Mouse (Mus musculus): ENCODE data around the gene Gm13124. TPM values are rescaled to one million over a fixed set of nuclear protein-coding genes. Genes with fewer than 3 reads are reported as not detected.

The Gm13124 gene
- polyA plus RNA-seq, 1 experiment from 2014 or later, result not detected

DNA sequence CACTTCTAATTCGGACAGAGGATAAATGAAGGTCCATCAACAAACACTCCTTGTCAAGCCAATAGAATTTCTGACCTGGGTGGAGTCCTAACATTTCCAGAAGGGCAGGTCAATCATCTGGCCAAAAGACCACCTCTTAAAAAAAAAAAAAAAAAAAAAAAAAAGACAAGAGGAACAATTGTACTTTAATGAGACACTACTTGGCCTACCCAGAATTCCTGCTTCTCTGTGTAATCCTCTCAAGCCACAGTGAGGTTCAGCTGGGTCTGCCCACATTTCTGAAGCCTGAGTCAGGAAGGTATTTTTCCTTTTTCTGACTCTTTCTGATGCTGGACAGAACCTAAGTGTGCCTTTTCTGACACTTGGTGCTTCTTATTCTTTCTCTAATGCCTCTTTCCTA lies 20.2 kb downstream of the Gm13124 start:
- Histone ChIP-seq H3K27ac (ENCODE audit: low read length) (no peak overlapping the region), H3K36me3 (ENCODE audit: control insufficient read depth, insufficient read depth) (no peaks in the 10 kb centered on the region), H3K4me1 (ENCODE audit: control insufficient read depth, low read depth, low read length) (no peaks in the 10 kb centered on the region), H3K9ac (ENCODE audit: low read depth, low read length) (no peak overlapping the region), H3K4me2 (ENCODE audit: low read depth, low read length) (no peak overlapping the region), H3K27me3 (ENCODE audit: control insufficient read depth, insufficient read depth, low read depth, low read length) (no peaks in the 10 kb centered on the region), H3K4me3 (ENCODE audit: low read depth, low read length) (no peak overlapping the region), H3K9me3 (replicated peaks; ENCODE audit: control insufficient read depth, low read length) (peaks cover 2% of the 10 kb centered on the region; the same call in 1 of the 2 replicates)
- ATAC-seq (ENCODE audit: low read depth), result no peak
- WGBS (ENCODE audit: insufficient replicate concordance), result 55% methylated on average over 1 of the region's 1 CpGs

DNA sequence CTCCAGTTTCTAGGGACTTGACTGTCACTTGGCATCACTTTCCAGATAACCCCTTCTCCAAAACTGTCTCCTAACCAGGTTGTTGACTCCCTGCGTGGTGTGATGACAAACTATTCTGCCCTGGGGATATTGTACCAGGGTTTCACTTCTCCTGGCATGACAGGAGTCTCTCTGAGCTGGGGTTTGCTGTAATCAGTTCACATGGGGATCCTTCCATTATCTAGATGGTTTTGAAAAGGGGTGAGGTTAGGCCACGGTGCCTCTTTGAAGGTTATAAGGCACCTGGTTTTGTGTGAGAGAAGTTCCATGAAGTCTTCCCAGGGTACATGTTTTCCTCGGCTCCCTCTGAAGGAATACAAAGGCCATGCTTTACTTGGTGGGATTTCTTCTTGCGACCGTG lies 45.4 kb downstream of the Gm13124 start, which contains the start of gene 9430007A20Rik:
Gene 9430007A20Rik, plus strand, starts transcription at position 301 of the 400 bp plus-strand sequence.
- Histone ChIP-seq H3K9me3 (replicated peaks; ENCODE audit: control insufficient read depth, low read length) (0 out of 2 replicates have a peak, but pooled peaks cover 2% of the 10 kb centered on the region), H3K9ac (ENCODE audit: low read depth, low read length) (no peak within 1 kb of the TSS), H3K27me3 (ENCODE audit: control insufficient read depth, insufficient read depth, low read depth, low read length) (no peaks in the 10 kb centered on the region), H3K4me3 (ENCODE audit: low read depth, low read length) (no peak within 1 kb of the TSS), H3K4me2 (ENCODE audit: low read depth, low read length) (no peak within 1 kb of the TSS), H3K36me3 (ENCODE audit: control insufficient read depth, insufficient read depth) (no peaks in the 10 kb centered on the region), H3K27ac (ENCODE audit: low read length) (no peak within 1 kb of the TSS), H3K4me1 (ENCODE audit: control insufficient read depth, low read depth, low read length) (no peaks in the 10 kb centered on the region)
- ATAC-seq (ENCODE audit: low read depth), result no peak
- 55% methylated on average over 5 of the region's 5 CpGs for WGBS (ENCODE audit: insufficient replicate concordance)

GRCm38 (mm10) chr4:144506518-144506917 lies 58.4 kb downstream of the Gm13124 start:
- Histone ChIP-seq H3K27me3 (ENCODE audit: control insufficient read depth, insufficient read depth, low read depth, low read length) (no peaks in the 10 kb centered on the region), H3K27ac (ENCODE audit: low read length) (no peak overlapping the region), H3K4me2 (ENCODE audit: low read depth, low read length) (no peak overlapping the region), H3K4me1 (ENCODE audit: control insufficient read depth, low read depth, low read length) (no peaks in the 10 kb centered on the region), H3K36me3 (ENCODE audit: control insufficient read depth, insufficient read depth) (no peaks in the 10 kb centered on the region), H3K9me3 (replicated peaks; ENCODE audit: control insufficient read depth, low read length) (no peaks in the 10 kb centered on the region; the same call in 1 of the 2 replicates), H3K4me3 (ENCODE audit: low read depth, low read length) (no peak overlapping the region), H3K9ac (ENCODE audit: low read depth, low read length) (no peak overlapping the region)
- 51% methylated on average over 1 of the region's 1 CpGs for WGBS (ENCODE audit: insufficient replicate concordance)
- ATAC-seq (ENCODE audit: low read depth), result no peak

Other genes starting within 250 kb of the Gm13124 start
- not detected in 2 replicates for gene Gm13128, start 234.9 kb downstream of the Gm13124 start, polyA plus RNA-seq (2015; fragmentation: Nextera tagmentation; extraction: Ambion mirVana)
- gene Gm13119, start 207.2 kb downstream of the Gm13124 start, polyA plus RNA-seq (2015; fragmentation: Nextera tagmentation; extraction: Ambion mirVana), result not detected in 2 replicates
- gene Pramef20, start 187.2 kb downstream of the Gm13124 start, polyA plus RNA-seq (2015; fragmentation: Nextera tagmentation; extraction: Ambion mirVana), result not detected in 2 replicates
- not detected in 2 replicates for gene Pramef12, start 156.7 kb downstream of the Gm13124 start, polyA plus RNA-seq (2015; fragmentation: Nextera tagmentation; extraction: Ambion mirVana)
- gene 1700012P22Rik, start 126.4 kb downstream of the Gm13124 start, polyA plus RNA-seq (2015; fragmentation: Nextera tagmentation; extraction: Ambion mirVana), result not detected in 2 replicates
- not detected in 2 replicates for gene Gm9944, start 111.8 kb downstream of the Gm13124 start, polyA plus RNA-seq (2015; fragmentation: Nextera tagmentation; extraction: Ambion mirVana)
- not detected in 2 replicates for gene Aadacl3, start 101.4 kb downstream of the Gm13124 start, polyA plus RNA-seq (2015; fragmentation: Nextera tagmentation; extraction: Ambion mirVana)
- gene 9430007A20Rik, start 45.3 kb downstream of the Gm13124 start, polyA plus RNA-seq (2015; fragmentation: Nextera tagmentation; extraction: Ambion mirVana), result not detected in 2 replicates
- gene Aadacl4, start 48.6 kb upstream of the Gm13124 start, polyA plus RNA-seq (2015; fragmentation: Nextera tagmentation; extraction: Ambion mirVana), result not detected in 2 replicates
- gene Gm436, start 121.2 kb upstream of the Gm13124 start, polyA plus RNA-seq (2015; fragmentation: Nextera tagmentation; extraction: Ambion mirVana), result not detected in 2 replicates
- gene Gm13178, start 156.3 kb upstream of the Gm13124 start, polyA plus RNA-seq (2015; fragmentation: Nextera tagmentation; extraction: Ambion mirVana), result not detected in 2 replicates
- gene Gm438, start 221.4 kb upstream of the Gm13124 start, polyA plus RNA-seq (2015; fragmentation: Nextera tagmentation; extraction: Ambion mirVana), result not detected in 2 replicates

Data from liver, embryonic 16.5 days (tissue).